In the genomic region with DNA sequence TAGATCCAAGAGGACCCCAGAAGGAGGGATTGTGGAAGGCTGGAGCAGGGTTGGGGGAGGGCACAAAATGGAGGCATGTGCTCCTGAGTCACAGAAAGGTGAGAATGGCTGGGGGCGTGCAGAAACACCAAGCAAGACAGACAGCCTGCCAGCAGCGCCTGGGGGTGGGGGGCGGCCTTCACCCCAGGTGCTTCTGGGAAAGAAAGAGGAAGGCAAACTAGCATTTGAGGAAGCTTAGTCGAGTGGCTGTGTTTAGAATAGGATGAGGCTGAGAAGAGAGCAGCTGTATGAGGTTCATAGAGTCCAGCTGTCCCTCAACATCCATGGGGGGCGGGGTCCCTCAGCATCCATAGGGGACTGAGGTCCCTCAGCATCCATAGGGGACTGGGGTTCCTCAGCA, we compare ENCODE assay signal across 28 mouse cellular contexts. TPM values are rescaled to one million over a fixed set of nuclear protein-coding genes. Genes with fewer than 3 reads are reported as not detected.
"Had no signal": no experiment of that assay in that cellular context is flagged by ENCODE, and none has a peak within 500 bp of the region (broad histone marks: within the 10 kb centered on the region; RNA-seq: fewer than 3 reads in every experiment).

No protein-coding gene starts in this region.

- H3K4me1 ChIP-seq: hindbrain, embryonic 12.5 days had no signal

- H3K27me3 ChIP-seq: hindbrain, embryonic 12.5 days; kidney, embryonic 15.5 days; limb, embryonic 12.5 days had no signal

- ATAC-seq: hindbrain, embryonic 16.5 days; intestine, embryonic 16.5 days had no signal

- H3K27ac ChIP-seq: heart, adult 2 months; hindbrain, embryonic 10.5 days; hindbrain, embryonic 12.5 days; hindbrain, embryonic 14.5 days; kidney, embryonic 15.5 days; kidney, postnatal 0 days; left cerebral cortex, adult 2 months; limb, embryonic 10.5 days; limb, embryonic 12.5 days had no signal

- H3K9me3 ChIP-seq: hindbrain, embryonic 10.5 days; hindbrain, embryonic 12.5 days; kidney, embryonic 15.5 days; limb, embryonic 10.5 days; limb, embryonic 12.5 days had no signal

- H3K36me3 ChIP-seq: hindbrain, embryonic 10.5 days; hindbrain, embryonic 12.5 days; kidney, embryonic 15.5 days; limb, embryonic 10.5 days; limb, embryonic 12.5 days had no signal

- H3K4me2 ChIP-seq: heart, embryonic 11.5 days; hindbrain, embryonic 12.5 days; hindbrain, embryonic 14.5 days; kidney, embryonic 15.5 days; limb, embryonic 12.5 days; liver, embryonic 11.5 days had no signal

- DNase-seq: gastrocnemius, postnatal 14 days; gastrocnemius, postnatal 36 days; heart, adult 2 months; heart, postnatal 10 days; heart, postnatal 4 days; kidney, adult 11 months; kidney, adult 2 months; kidney, adult 9 months; kidney, postnatal 14 days; kidney, postnatal 36 days; liver had no signal

- H3K4me3 ChIP-seq: heart, adult 2 months; hindbrain, embryonic 10.5 days; hindbrain, embryonic 12.5 days; kidney, embryonic 15.5 days; left cerebral cortex, adult 2 months; limb, embryonic 10.5 days; limb, embryonic 12.5 days had no signal

- H3K9ac ChIP-seq: hindbrain, embryonic 12.5 days; hindbrain, embryonic 14.5 days; kidney, embryonic 15.5 days; limb, embryonic 12.5 days had no signal

RNA-seq across cellular contexts. Expression of gene Rfx8, which starts 12.0 kb away (rescaled TPM):
- total RNA-seq: gastrocnemius, adult 18-20 months; gastrocnemius, adult 8-10 months; gastrocnemius, postnatal 36 days had no signal
- polyA plus RNA-seq: intestine, embryonic 14.5 days; kidney, adult 2 months; large intestine, adult 2 months had no signal

RNA-seq across cellular contexts. Expression of gene Creg2, which starts 57.5 kb away (rescaled TPM):
- total RNA-seq: gastrocnemius, postnatal 36 days; heart, postnatal 10 days; heart, postnatal 25 days; heart, postnatal 4 days had no signal
- polyA plus RNA-seq: heart, adult 2 months; liver, embryonic 11.5 days had no signal
